Mouse (Mus musculus) CD8-positive naive resting alpha-beta T cell, adult 57 days (primary cell): Measurements from ENCODE around the gene Tmprss2. TPM values are rescaled to one million over a fixed set of nuclear protein-coding genes. Genes with fewer than 3 reads are reported as not detected.

Experiments used
- total RNA-seq: library from RNA; stranded (reverse); gene quantifications from one replicate; pipeline ENCODE4 v1.2.4, GENCODE M21; 2023

Tmprss2 gene
- not detected for total RNA-seq

DNA sequence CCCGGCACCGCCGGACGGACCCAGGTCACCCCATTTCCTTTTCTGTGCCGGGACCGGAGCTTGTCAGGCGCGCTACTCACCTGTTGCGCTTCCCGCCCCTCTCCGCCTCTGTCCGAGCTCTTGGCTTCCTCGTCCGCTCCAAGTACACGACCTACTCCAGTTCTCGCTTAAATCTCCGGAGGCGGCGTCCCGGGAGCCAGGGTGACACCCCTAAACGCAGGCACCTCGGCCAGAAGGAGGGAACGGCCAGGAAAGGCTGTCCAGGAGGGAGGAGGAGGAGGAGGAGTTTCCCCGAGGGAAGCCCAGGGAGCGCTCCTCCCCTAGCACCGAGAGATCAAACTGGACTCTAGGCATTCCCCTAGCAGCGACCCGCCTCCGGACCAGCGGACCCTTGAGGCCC is at the start of gene Tmprss2:
Gene Tmprss2, minus strand, starts transcription at position 257 of the 400 bp plus-strand sequence.

Other genes starting within 250 kb of the Tmprss2 start
- gene Mx1, start 148.3 kb downstream of the Tmprss2 start, total RNA-seq, result 36.5 TPM
- gene Fam3b, start 96.4 kb downstream of the Tmprss2 start, total RNA-seq, result 0.77 TPM
- gene Ripk4, start 152.6 kb upstream of the Tmprss2 start, total RNA-seq, result 0.28 TPM
- gene Prdm15, start 240.7 kb upstream of the Tmprss2 start, total RNA-seq, result 27.3 TPM